Mouse (Mus musculus) cerebellum, postnatal 10 days (tissue): ENCODE results near the gene Sco1.
"Not testable (repeated sequence)": the region's sequence is repeated elsewhere in the genome, so short reads cannot be mapped to it uniquely, and the experiment has no call there.

Experiments used
- DNase-seq, 2 experiments: peaks; one replicate each; pipeline ENCODE4 v3.0.0; 2021; ENCODE audit warnings: mixed read lengths in 2 of 2

Sco1 gene

GRCm38 (mm10) chr11:67086467-67087164 lies 34.1 kb downstream of the Sco1 start:
- no peak for DNase-seq

- no peak for DNase-seq
Measured at GRCm38 (mm10) chr11:67087225-67087624, 34.8 kb downstream of the Sco1 start.

GRCm38 (mm10) chr11:67092354-67092753 lies 39.9 kb downstream of the Sco1 start:
- DNase-seq, result not testable (repeated sequence)

- no peak for DNase-seq
Measured at GRCm38 (mm10) chr11:67093201-67093600, 40.7 kb downstream of the Sco1 start.

GRCm38 (mm10) chr11:67093652-67094051 lies 41.2 kb downstream of the Sco1 start:
- no peak for DNase-seq

- DNase-seq, result no peak
Measured at GRCm38 (mm10) chr11:67094470-67094869, 42.0 kb downstream of the Sco1 start.

GRCm38 (mm10) chr11:67097709-67098108 lies 45.2 kb downstream of the Sco1 start:
- DNase-seq, result no peak

- no peak for DNase-seq
Measured at GRCm38 (mm10) chr11:67098427-67098826, 46.0 kb downstream of the Sco1 start.

GRCm38 (mm10) chr11:67099241-67099640 lies 46.8 kb downstream of the Sco1 start:
- DNase-seq, result no peak

- DNase-seq, result peak; percentile 54 to 74
Measured at GRCm38 (mm10) chr11:67100169-67100568, 47.7 kb downstream of the Sco1 start.

- peak; percentile 77 to 81 for DNase-seq
Measured at GRCm38 (mm10) chr11:67101713-67102112, 49.2 kb downstream of the Sco1 start.

- no peak for DNase-seq
Measured at GRCm38 (mm10) chr11:67103256-67103655, 50.8 kb downstream of the Sco1 start.

GRCm38 (mm10) chr11:67104242-67104641 lies 51.8 kb downstream of the Sco1 start:
- DNase-seq, result no peak

- no peak for DNase-seq
Measured at GRCm38 (mm10) chr11:67104714-67105113, 52.2 kb downstream of the Sco1 start.

GRCm38 (mm10) chr11:67105689-67106088 lies 53.2 kb downstream of the Sco1 start:
- peak in 1 of 2 experiments; percentile 36 for DNase-seq

GRCm38 (mm10) chr11:67106973-67107372 lies 54.5 kb downstream of the Sco1 start:
- DNase-seq, result no peak

GRCm38 (mm10) chr11:67110168-67110948 lies 57.9 kb downstream of the Sco1 start:
- DNase-seq, result peak; percentile 94 to 96

- peak; percentile 86 to 91 for DNase-seq
Measured at GRCm38 (mm10) chr11:67112019-67112850, 59.8 kb downstream of the Sco1 start.

- DNase-seq, result peak; percentile 87 to 91
Measured at GRCm38 (mm10) chr11:67112851-67113202, 60.4 kb downstream of the Sco1 start.

GRCm38 (mm10) chr11:67113381-67113780 lies 60.9 kb downstream of the Sco1 start:
- no peak for DNase-seq

GRCm38 (mm10) chr11:67114261-67114660 lies 61.8 kb downstream of the Sco1 start:
- DNase-seq, result no peak

GRCm38 (mm10) chr11:67114901-67115300 lies 62.4 kb downstream of the Sco1 start:
- no peak for DNase-seq
